Mouse (Mus musculus): ENCODE measurements around the gene H2-D1. TPM values are rescaled to one million over a fixed set of nuclear protein-coding genes. Genes with fewer than 3 reads are reported as not detected.

H2-D1 gene
- polyA plus RNA-seq, 1 experiment: 72.6 TPM

GRCm38 (mm10) chr17:35267399-35268086, 5.0 kb downstream of the H2-D1 start:
- Histone ChIP-seq H3K27ac (ENCODE audit: insufficient read depth, low read length) (no peak overlapping the region), H3K4me1 (ENCODE audit: control insufficient read depth, insufficient read depth, low read length) (no peaks in the 10 kb centered on the region), H3K4me3 (ENCODE audit: insufficient read depth, low read length) (no peak overlapping the region)
- TF ChIP-seq POLR2A (IDR thresholded peaks at IDR 0.05; ENCODE audit: extremely low read depth, insufficient read depth, low read length) (no peak), CTCF (IDR thresholded peaks at IDR 0.05; ENCODE audit: extremely low read depth, insufficient read depth, low read length) (no peak)

DNA sequence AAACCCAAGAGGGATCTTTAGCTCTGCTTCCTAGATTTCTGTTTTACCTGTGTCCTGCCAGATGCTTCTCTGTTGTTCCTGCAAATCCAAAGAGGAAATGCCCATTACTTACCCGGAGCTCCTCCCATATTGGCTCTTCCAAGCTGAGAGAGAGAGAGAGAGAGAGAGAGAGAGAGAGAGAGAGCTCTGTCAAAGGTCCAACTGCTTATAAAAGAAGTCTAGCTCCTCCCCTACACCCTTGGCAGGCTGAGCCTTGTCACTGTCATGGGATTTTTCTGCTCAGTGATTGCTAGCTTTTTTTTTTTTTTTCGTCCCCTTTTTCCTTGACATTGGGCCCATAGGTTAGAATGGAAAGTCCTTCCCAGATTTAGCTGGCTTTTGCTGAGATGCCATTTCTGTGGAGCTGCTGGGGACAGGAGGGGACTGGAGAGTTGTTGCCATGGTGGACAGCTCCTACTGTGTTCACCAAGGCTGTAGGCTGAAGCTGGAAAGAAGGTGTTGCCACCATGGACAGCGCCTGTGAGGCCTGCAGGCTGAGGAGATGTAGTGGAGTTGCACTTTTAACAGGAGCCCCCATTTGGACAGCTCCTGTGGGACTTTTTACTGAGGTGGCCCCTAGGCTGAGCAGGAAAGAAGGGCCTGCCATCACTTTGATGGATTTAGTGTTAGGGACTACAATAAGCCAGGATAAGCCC, 7.3 kb downstream of the H2-D1 start:
- Histone ChIP-seq H3K27ac (ENCODE audit: insufficient read depth, low read length) (no peak overlapping the region), H3K4me3 (ENCODE audit: insufficient read depth, low read length) (no peak overlapping the region), H3K4me1 (ENCODE audit: control insufficient read depth, insufficient read depth, low read length) (no peaks in the 10 kb centered on the region)
- TF ChIP-seq POLR2A (IDR thresholded peaks at IDR 0.05; ENCODE audit: extremely low read depth, insufficient read depth, low read length): no peak
- TF ChIP-seq CTCF (IDR thresholded peaks at IDR 0.05; ENCODE audit: extremely low read depth, insufficient read depth, low read length): no peak

DNA sequence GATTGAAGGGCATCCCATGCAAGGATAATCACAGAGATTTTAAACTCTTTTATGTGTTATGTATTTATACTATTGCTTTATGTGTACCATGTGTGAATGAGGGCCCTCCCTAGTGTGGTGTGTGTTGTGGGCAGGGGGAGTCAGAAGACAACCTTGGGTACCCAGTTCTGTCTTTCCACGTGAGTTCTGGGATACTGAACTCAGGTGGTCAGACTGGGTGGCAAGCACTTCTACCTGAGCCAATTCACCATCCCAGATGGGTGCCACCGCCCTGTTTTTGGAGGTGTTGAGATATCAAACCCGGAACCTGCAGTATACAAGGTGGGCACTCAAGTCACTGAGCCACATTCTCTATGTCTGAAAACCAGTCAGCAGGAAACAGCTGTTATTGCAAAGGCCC, 9.7 kb downstream of the H2-D1 start:
- Histone ChIP-seq H3K4me3 (ENCODE audit: insufficient read depth, low read length) (no peak overlapping the region), H3K4me1 (ENCODE audit: control insufficient read depth, insufficient read depth, low read length) (no peaks in the 10 kb centered on the region), H3K27ac (ENCODE audit: insufficient read depth, low read length) (no peak overlapping the region)
- TF ChIP-seq POLR2A (IDR thresholded peaks at IDR 0.05; ENCODE audit: extremely low read depth, insufficient read depth, low read length) (no peak), CTCF (IDR thresholded peaks at IDR 0.05; ENCODE audit: extremely low read depth, insufficient read depth, low read length) (no peak)

DNA sequence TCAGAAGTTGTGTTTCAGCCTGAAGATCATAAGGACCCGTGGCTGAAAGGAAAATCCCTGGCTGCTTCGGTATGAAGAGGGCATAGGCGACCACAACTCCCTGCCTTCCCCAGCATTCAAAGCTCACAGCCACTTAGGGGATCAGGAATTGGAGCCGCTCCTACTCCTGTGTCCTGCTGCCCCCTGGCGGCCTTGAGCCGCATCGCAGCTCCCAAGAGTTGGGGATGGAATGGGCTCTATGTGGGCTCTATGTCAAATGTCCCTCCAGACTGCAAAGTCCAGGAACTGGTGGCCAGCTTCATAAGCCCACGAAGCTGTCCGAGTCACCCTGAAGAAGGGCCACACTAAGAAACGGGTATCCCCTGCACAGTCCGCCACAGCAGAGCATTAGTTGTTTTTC, 12.2 kb downstream of the H2-D1 start:
- H3K27ac ChIP-seq (ENCODE audit: insufficient read depth, low read length): no peak overlapping the region
- no peaks in the 10 kb centered on the region for H3K4me1 ChIP-seq (ENCODE audit: control insufficient read depth, insufficient read depth, low read length)
- no peak for TF ChIP-seq POLR2A (IDR thresholded peaks at IDR 0.05; ENCODE audit: extremely low read depth, insufficient read depth, low read length)
- peak; percentile 83 for TF ChIP-seq CTCF (IDR thresholded peaks at IDR 0.05; ENCODE audit: extremely low read depth, insufficient read depth, low read length)
- no peak overlapping the region for H3K4me3 ChIP-seq (ENCODE audit: insufficient read depth, low read length)

GRCm38 (mm10) chr17:35276304-35276864, 13.9 kb downstream of the H2-D1 start:
- H3K27ac ChIP-seq (ENCODE audit: insufficient read depth, low read length): no peak overlapping the region
- H3K4me3 ChIP-seq (ENCODE audit: insufficient read depth, low read length): no peak overlapping the region
- no peaks in the 10 kb centered on the region for H3K4me1 ChIP-seq (ENCODE audit: control insufficient read depth, insufficient read depth, low read length)
- TF ChIP-seq CTCF (IDR thresholded peaks at IDR 0.05; ENCODE audit: extremely low read depth, insufficient read depth, low read length) (no peak), POLR2A (IDR thresholded peaks at IDR 0.05; ENCODE audit: extremely low read depth, insufficient read depth, low read length) (no peak)

GRCm38 (mm10) chr17:35278049-35278448, 15.5 kb downstream of the H2-D1 start:
- no peak for TF ChIP-seq CTCF (IDR thresholded peaks at IDR 0.05; ENCODE audit: extremely low read depth, insufficient read depth, low read length)
- TF ChIP-seq POLR2A (IDR thresholded peaks at IDR 0.05; ENCODE audit: extremely low read depth, insufficient read depth, low read length): no peak
- Histone ChIP-seq H3K4me3 (ENCODE audit: insufficient read depth, low read length) (no peak overlapping the region), H3K27ac (ENCODE audit: insufficient read depth, low read length) (no peak overlapping the region), H3K4me1 (ENCODE audit: control insufficient read depth, insufficient read depth, low read length) (no peaks in the 10 kb centered on the region)

DNA sequence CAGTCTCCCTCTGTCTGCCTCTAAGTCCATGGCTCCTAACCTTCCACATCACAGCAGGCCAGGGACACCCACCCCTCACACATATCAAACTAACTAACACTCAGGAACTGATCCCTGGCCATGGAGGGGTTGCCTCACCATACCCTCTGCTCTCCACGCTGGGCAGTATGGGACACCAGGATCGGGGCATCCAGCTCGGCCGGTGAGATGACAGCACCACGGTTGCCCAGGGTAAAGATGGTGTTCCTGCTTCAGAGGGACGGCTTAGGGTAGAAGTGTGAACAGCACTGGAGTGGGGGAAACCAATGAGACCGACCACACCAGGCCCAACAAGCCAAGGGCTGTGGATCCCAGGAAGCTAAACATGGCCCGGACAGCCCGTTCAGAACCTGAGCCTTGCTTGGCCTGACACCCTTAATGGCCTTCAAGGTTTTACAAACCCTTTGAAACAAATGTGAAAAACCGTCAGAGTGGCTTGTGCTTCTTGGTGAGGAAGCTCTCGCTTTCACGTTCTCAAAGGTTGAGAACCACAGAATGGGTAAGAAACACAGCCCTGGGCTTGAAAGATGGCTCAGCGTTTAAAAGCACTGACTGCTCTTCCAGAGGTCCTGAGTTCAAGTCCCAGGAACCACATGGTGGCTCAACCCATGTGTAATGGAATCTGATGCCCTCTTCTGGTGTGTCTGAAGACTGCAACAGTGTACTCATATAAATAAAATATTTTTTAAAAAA, 16.6 kb downstream of the H2-D1 start:
- H3K27ac ChIP-seq (ENCODE audit: insufficient read depth, low read length): no peak overlapping the region

DNA sequence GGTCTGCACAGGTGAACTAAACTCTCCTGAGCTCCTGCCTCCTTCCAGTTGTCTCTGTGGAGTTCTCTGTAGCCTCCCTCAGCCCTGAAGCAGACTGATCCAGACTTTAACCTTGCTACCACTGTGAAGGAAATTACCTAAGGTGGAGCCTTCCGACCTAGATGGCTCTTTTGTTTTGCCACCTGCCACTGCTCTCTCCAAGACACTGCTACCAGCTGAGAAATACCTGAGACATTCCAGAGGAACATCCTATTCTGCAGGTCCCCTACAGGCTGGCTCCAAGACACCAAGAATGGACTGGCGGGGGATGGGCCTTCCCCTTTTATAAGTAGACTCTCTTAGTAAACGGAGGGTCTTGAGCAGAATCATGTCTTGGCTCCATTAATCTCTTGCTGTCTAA, 17.7 kb downstream of the H2-D1 start:
- H3K27ac ChIP-seq (ENCODE audit: insufficient read depth, low read length): no peak overlapping the region
- TF ChIP-seq POLR2A (IDR thresholded peaks at IDR 0.05; ENCODE audit: extremely low read depth, insufficient read depth, low read length): no peak
- TF ChIP-seq CTCF (IDR thresholded peaks at IDR 0.05; ENCODE audit: extremely low read depth, insufficient read depth, low read length): no peak
- no peaks in the 10 kb centered on the region for H3K4me1 ChIP-seq (ENCODE audit: control insufficient read depth, insufficient read depth, low read length)
- no peak overlapping the region for H3K4me3 ChIP-seq (ENCODE audit: insufficient read depth, low read length)

More for the DNA sequence above, 16.6 kb downstream of the H2-D1 start:
- no peak for TF ChIP-seq CTCF (IDR thresholded peaks at IDR 0.05; ENCODE audit: extremely low read depth, insufficient read depth, low read length)
- TF ChIP-seq POLR2A (IDR thresholded peaks at IDR 0.05; ENCODE audit: extremely low read depth, insufficient read depth, low read length): no peak
- Histone ChIP-seq H3K4me3 (ENCODE audit: insufficient read depth, low read length) (no peak overlapping the region), H3K4me1 (ENCODE audit: control insufficient read depth, insufficient read depth, low read length) (no peaks in the 10 kb centered on the region)

GRCm38 (mm10) chr17:35285431-35285830, 22.9 kb downstream of the H2-D1 start:
- H3K4me3 ChIP-seq (ENCODE audit: insufficient read depth, low read length): no peak overlapping the region
- no peak overlapping the region for H3K27ac ChIP-seq (ENCODE audit: insufficient read depth, low read length)
- H3K4me1 ChIP-seq (ENCODE audit: control insufficient read depth, insufficient read depth, low read length): no peaks in the 10 kb centered on the region
- TF ChIP-seq CTCF (IDR thresholded peaks at IDR 0.05; ENCODE audit: extremely low read depth, insufficient read depth, low read length) (no peak), POLR2A (IDR thresholded peaks at IDR 0.05; ENCODE audit: extremely low read depth, insufficient read depth, low read length) (no peak)
